Mouse (Mus musculus) liver, embryonic 14.5 days (tissue): Measurements from ENCODE around the gene Gngt1.

ENCODE experiments used
- CTCF ChIP-seq: IDR thresholded peaks from 2 replicates; pipeline ENCODE4 v1.5.1; 2016; ENCODE audit warnings: antibody characterized with exemption, low read depth, control low read depth
- EP300 ChIP-seq: IDR thresholded peaks from 2 replicates; pipeline ENCODE4 v1.6.1; 2016; ENCODE audit warnings: antibody characterized with exemption, low read depth

DNA sequence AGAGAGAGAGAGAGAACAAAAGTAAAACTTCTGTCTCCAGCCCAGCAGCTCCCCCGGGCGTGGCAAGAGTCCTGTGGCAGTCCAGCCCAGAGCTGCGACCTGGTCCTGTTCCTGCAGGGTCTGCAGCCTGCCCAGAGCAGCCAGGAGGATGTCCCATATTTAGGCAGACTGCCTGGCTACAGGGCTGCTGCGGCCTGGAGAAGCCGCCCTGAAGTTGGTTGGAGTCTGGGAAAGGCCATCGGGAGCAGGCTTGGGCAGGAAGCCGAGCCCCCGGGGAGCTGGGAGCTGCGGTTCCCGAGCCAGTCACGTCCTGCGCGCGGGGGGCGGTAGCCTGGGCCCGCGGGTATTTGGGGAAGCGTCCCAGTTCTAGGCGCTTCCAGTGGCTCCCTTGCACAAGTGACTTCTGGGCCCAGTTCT is 10.3 kb downstream of the Gngt1 start, which contains the start of gene Gng11:
- TF ChIP-seq CTCF: no peak; the same call in 1 of the 2 replicates
- TF ChIP-seq EP300: no peak
